Mouse (Mus musculus) heart, embryonic 10.5 days (tissue): Measurements from ENCODE around the gene Sorbs1. TPM values are rescaled to one million over a fixed set of nuclear protein-coding genes. Genes with fewer than 3 reads are reported as not detected.

Experiments
- DNase-seq: peaks from one replicate; pipeline ENCODE4 v3.0.0-alpha.2; 2017; ENCODE audit warnings: low spot score
- H3K27ac ChIP-seq: fragments of 300-500 bp; sonication (generic); 2 replicates; pipeline ENCODE4 v1.5.1; 2016; ENCODE audit warnings: mild to moderate bottlenecking
- H3K27me3 ChIP-seq: fragments of 300-500 bp; sonication (generic); 2 replicates; pipeline ENCODE4 v1.6.1; 2016; ENCODE audit warnings: mild to moderate bottlenecking; ENCODE audit not compliant: poor library complexity, insufficient read depth, severe bottlenecking
- H3K36me3 ChIP-seq: fragments of 300-500 bp; sonication (generic); 2 replicates; pipeline ENCODE4 v1.6.1; 2016; ENCODE audit warnings: mild to moderate bottlenecking, moderate library complexity
- H3K4me1 ChIP-seq: fragments of 300-500 bp; sonication (generic); 2 replicates; pipeline ENCODE4 v1.6.1; 2016; ENCODE audit warnings: mild to moderate bottlenecking
- H3K4me3 ChIP-seq: fragments of 300-500 bp; sonication (generic); 2 replicates; pipeline ENCODE4 v1.5.1; 2016; ENCODE audit warnings: mild to moderate bottlenecking, moderate library complexity
- H3K9me3 ChIP-seq: fragments of 300-500 bp; sonication (generic); 2 replicates; pipeline ENCODE4 v1.6.1; 2016; ENCODE audit warnings: mild to moderate bottlenecking, moderate library complexity
- WGBS: fragments of 180-500 bp; shearing (Covaris S2); methylation state at CpG from one replicate; pipeline ENCODE4 v1.1.7; 2016; 5-methylcytosine and 5-hydroxymethylcytosine counted together
- polyA plus RNA-seq: library from polyadenylated mRNA; unstranded; fragments of >200 nt; fragmentation: Nextera tagmentation; extraction: Ambion mirVana; gene quantifications from 2 replicates; pipeline ENCODE4 v1.2.1, GENCODE M21; 2016

Sorbs1 gene
- polyA plus RNA-seq, 1 experiment from 2014 or later, result 71.2 TPM

DNA sequence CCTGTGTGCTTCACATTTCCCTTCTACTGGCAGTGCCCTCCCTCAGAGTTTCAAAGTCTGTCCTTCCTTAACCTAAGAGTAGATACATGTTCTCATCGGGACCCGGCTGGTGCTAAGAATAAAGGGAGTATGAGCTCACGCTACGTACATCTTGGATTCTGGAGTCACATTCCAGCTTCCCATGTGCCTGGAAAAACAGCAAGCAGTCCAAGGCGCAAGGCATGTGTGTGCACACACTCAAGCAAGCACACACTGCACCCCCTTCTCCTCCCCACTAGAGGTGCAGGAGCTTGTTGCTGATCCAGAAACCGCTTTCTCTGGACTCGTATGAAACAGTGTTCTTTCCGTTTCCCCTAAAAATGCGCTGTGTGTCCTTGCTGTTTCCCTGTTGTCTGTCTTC lies 210.7 kb downstream of the Sorbs1 start:
- Histone ChIP-seq H3K27ac (peak overlapping the region; percentile 72; the same call in 1 of the 2 replicates), H3K4me1 (peaks cover 60% of the 10 kb centered on the region), H3K9me3 (no peaks in the 10 kb centered on the region), H3K4me3 (no peak overlapping the region), H3K36me3 (peaks cover 10% of the 10 kb centered on the region; the same call in 1 of the 2 replicates), H3K27me3 (no peaks in the 10 kb centered on the region)
- 50% methylated on average over 9 of the region's 9 CpGs for WGBS
- peak; percentile 78 for DNase-seq

GRCm38 (mm10) chr19:40302477-40302876 lies 211.1 kb downstream of the Sorbs1 start:
- Histone ChIP-seq H3K27me3 (no peaks in the 10 kb centered on the region), H3K9me3 (no peaks in the 10 kb centered on the region), H3K36me3 (peaks cover 9% of the 10 kb centered on the region; the same call in 1 of the 2 replicates), H3K4me1 (peaks cover 61% of the 10 kb centered on the region), H3K4me3 (no peak overlapping the region), H3K27ac (peak overlapping the region; percentile 72)
- 52% methylated on average over 5 of the region's 5 CpGs for WGBS
- no peak for DNase-seq

DNA sequence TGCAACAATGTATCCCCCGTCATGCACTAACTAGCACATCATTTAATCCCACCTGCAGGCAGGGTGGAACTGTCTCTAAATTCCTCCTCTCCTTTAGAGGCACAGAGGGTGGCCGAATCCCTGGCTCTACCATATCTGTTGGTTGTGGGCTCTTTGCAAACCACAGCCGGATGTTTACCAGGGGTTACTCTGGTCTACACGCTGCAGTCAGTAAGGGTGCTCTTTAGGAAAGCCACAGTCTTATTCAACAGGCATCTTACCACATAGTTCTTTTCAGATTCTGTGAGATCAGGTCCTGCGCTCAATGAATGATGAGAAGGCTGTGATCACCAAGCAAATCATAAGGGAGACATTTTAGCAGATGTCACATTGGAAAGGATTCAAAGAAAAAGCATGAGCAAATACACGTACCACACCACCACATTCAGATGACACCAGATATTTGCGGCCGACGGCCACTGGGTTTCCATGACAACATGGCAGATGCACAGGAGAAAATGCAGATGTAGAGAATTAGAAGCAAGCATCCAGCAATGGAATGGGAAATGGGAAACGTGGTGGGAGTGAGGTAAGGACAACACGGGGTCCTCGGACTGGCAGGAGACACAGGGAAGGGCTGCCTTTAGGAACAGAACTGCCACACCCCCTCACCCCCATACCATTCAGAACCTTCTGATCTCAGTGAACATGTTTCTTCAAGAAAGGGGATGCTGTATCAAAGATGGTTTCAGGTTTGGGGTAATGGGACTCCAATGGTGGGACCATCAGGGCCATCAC lies 213.4 kb downstream of the Sorbs1 start:
- H3K9me3 ChIP-seq, result no peaks in the 10 kb centered on the region
- no peak overlapping the region for H3K4me3 ChIP-seq
- H3K36me3 ChIP-seq, result peaks cover 9% of the 10 kb centered on the region; the same call in 1 of the 2 replicates
- H3K27me3 ChIP-seq, result no peaks in the 10 kb centered on the region
- peaks cover 73% of the 10 kb centered on the region for H3K4me1 ChIP-seq
- 83% methylated on average over 12 of the region's 12 CpGs for WGBS
- DNase-seq, result no peak
- no peak overlapping the region for H3K27ac ChIP-seq

GRCm38 (mm10) chr19:40299182-40299581 lies 214.4 kb downstream of the Sorbs1 start:
- Histone ChIP-seq H3K9me3 (no peaks in the 10 kb centered on the region), H3K4me1 (peaks cover 66% of the 10 kb centered on the region), H3K27ac (no peak overlapping the region; the same call in 1 of the 2 replicates), H3K27me3 (no peaks in the 10 kb centered on the region), H3K36me3 (peaks cover 13% of the 10 kb centered on the region; the same call in 1 of the 2 replicates), H3K4me3 (no peak overlapping the region)
- DNase-seq, result no peak
- 84% methylated on average over 6 of the region's 6 CpGs for WGBS

DNA sequence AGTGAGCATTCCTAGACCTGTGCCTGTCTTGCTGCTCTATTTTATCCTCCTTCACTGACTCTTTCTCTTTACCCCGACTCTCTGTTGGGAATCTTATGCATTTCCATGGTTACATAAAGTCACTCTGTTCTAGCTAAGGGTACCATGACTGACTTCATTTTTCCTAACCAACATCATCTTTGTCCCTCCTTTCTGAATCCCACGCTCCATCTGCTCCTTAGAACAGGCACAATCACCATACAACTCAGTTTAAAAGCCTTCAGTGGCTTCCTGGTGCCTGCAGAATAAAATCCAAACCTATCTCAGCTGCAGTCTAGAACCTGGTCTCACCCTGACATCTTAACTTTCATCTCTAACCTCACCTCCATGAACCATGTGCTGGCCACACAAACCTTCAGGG lies 215.0 kb downstream of the Sorbs1 start:
- peak overlapping the region; percentile 85 for H3K27ac ChIP-seq
- no peak for DNase-seq
- no peaks in the 10 kb centered on the region for H3K9me3 ChIP-seq
- peaks cover 19% of the 10 kb centered on the region for H3K36me3 ChIP-seq
- WGBS, result 88% methylated on average over 2 of the region's 2 CpGs
- H3K27me3 ChIP-seq, result no peaks in the 10 kb centered on the region
- no peak overlapping the region for H3K4me3 ChIP-seq
- H3K4me1 ChIP-seq, result peaks cover 68% of the 10 kb centered on the region

- Histone ChIP-seq H3K27ac (peak overlapping the region; percentile 85), H3K27me3 (no peaks in the 10 kb centered on the region), H3K9me3 (no peaks in the 10 kb centered on the region), H3K4me1 (peaks cover 60% of the 10 kb centered on the region), H3K4me3 (no peak overlapping the region), H3K36me3 (peaks cover 19% of the 10 kb centered on the region)
- 18% methylated on average over 4 of the region's 4 CpGs for WGBS
- no peak for DNase-seq
Measured at GRCm38 (mm10) chr19:40297798-40298144, 215.8 kb downstream of the Sorbs1 start.

GRCm38 (mm10) chr19:40297078-40297797 lies 216.3 kb downstream of the Sorbs1 start:
- H3K27me3 ChIP-seq, result no peaks in the 10 kb centered on the region
- DNase-seq, result peak; percentile 88
- H3K9me3 ChIP-seq, result no peaks in the 10 kb centered on the region
- no peak overlapping the region for H3K4me3 ChIP-seq
- peaks cover 55% of the 10 kb centered on the region for H3K4me1 ChIP-seq
- WGBS, result 42% methylated on average over 7 of the region's 7 CpGs
- H3K36me3 ChIP-seq, result peaks cover 19% of the 10 kb centered on the region
- peak overlapping the region; percentile 85 for H3K27ac ChIP-seq

GRCm38 (mm10) chr19:40294231-40294630 lies 219.3 kb downstream of the Sorbs1 start:
- H3K4me1 ChIP-seq, result peaks cover 46% of the 10 kb centered on the region
- no peak for DNase-seq
- WGBS, result 67% methylated on average over 1 of the region's 1 CpGs

GRCm38 (mm10) chr19:40293791-40294190 lies 219.8 kb downstream of the Sorbs1 start:
- Histone ChIP-seq H3K9me3 (no peaks in the 10 kb centered on the region), H3K36me3 (peaks cover 13% of the 10 kb centered on the region), H3K4me3 (no peak overlapping the region), H3K4me1 (peaks cover 43% of the 10 kb centered on the region), H3K27me3 (no peaks in the 10 kb centered on the region), H3K27ac (0 out of 2 replicates have a peak overlapping the region, but pooled peaks have one; percentile 49)
- DNase-seq, result no peak
- WGBS, result 91% methylated on average over 6 of the region's 6 CpGs

More at GRCm38 (mm10) chr19:40294231-40294630, 219.3 kb downstream of the Sorbs1 start:
- Histone ChIP-seq H3K4me3 (no peak overlapping the region), H3K9me3 (no peaks in the 10 kb centered on the region), H3K27ac (0 out of 2 replicates have a peak overlapping the region, but pooled peaks have one; percentile 49), H3K36me3 (peaks cover 14% of the 10 kb centered on the region), H3K27me3 (no peaks in the 10 kb centered on the region)

DNA sequence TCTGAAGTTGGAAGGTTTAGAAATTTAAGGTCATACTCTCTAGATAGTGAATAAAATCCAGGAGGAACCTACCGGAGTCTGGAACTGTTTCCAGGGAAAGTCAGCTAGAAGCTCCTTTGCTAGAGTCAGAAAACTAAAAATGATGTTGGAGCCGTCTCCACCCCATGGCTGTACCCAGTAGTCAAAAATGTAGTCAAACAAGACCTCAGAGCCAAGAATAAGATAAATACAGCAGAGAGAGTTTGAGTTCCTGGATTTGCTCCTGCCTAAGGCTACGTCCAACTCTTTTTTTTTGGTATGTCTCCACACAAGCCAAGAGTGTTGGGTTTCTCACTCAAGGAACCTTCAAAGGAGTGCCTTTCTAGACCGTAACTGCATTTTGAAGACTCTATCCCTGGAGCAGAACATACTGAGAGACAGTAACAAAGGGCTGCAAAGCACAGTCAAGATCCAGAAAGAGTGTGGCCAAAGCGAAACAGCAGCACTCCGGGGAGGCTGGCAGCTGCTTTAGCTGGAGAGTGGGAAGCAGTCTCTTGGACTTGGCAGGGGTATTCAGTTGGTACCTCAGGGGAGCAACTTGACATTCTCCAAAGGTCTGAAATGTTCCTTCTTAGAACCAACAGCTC lies 223.4 kb downstream of the Sorbs1 start:
- peaks cover 13% of the 10 kb centered on the region for H3K36me3 ChIP-seq
- H3K27ac ChIP-seq, result no peak overlapping the region
- WGBS, result 85% methylated on average over 6 of the region's 6 CpGs
- H3K27me3 ChIP-seq, result no peaks in the 10 kb centered on the region
- H3K9me3 ChIP-seq, result no peaks in the 10 kb centered on the region
- H3K4me1 ChIP-seq, result peaks cover 22% of the 10 kb centered on the region
- no peak for DNase-seq
- no peak overlapping the region for H3K4me3 ChIP-seq

DNA sequence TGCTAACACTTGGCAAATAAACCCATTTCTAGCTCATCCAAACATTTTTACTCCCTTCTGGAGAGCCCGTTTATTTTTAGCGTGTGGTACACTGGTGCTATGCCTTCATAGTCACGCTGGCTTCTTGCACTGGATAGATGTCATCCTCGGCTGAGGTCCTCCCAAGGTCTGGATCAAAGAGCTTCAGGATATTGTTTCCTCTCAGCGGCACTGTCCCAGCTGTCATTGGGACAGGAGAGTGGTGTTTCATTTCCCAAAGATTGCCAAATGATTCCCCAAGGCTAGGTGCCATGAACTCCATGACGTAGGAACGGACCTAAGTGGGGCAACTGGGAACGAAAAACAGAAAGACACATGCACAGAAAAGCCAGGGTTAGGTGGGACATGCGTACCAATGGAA lies 225.2 kb downstream of the Sorbs1 start:
- 82% methylated on average over 9 of the region's 9 CpGs for WGBS
- Histone ChIP-seq H3K36me3 (peaks cover 3% of the 10 kb centered on the region; the same call in 1 of the 2 replicates), H3K27ac (no peak overlapping the region), H3K27me3 (no peaks in the 10 kb centered on the region), H3K4me3 (no peak overlapping the region), H3K4me1 (peaks cover 15% of the 10 kb centered on the region), H3K9me3 (no peaks in the 10 kb centered on the region)
- DNase-seq, result no peak

- WGBS, result 91% methylated on average over 2 of the region's 2 CpGs
- H3K4me1 ChIP-seq, result peaks cover 15% of the 10 kb centered on the region
- no peak for DNase-seq
- H3K27me3 ChIP-seq, result no peaks in the 10 kb centered on the region
- no peak overlapping the region for H3K4me3 ChIP-seq
- H3K27ac ChIP-seq, result no peak overlapping the region
- no peaks in the 10 kb centered on the region for H3K9me3 ChIP-seq
- H3K36me3 ChIP-seq, result no peaks in the 10 kb centered on the region
Measured at GRCm38 (mm10) chr19:40284704-40285103, 228.9 kb downstream of the Sorbs1 start.

DNA sequence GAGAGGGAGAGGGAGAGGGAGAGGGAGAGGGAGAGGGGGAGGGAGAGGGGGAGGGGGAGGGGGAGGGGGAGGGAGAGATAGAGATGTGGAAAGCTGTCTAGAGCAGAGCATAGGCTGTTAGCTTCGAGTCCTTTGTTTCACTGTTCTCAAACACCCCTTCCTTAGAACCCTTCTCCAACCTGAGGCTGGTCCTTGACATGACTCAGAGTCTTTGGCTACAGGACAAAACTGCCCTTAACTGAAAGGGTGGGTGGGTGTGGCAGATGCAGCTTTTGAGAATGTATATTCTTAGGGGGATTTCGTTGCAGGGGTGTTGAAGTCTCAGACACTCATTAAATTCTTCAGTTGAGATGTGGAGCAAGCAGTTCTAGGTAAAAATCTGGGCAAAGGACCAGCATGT lies 230.2 kb downstream of the Sorbs1 start:
- DNase-seq, result no peak
- H3K4me3 ChIP-seq, result no peak overlapping the region
- H3K4me1 ChIP-seq, result peaks cover 16% of the 10 kb centered on the region
- no peaks in the 10 kb centered on the region for H3K36me3 ChIP-seq
- 66% methylated on average over 2 of the region's 2 CpGs for WGBS
- H3K27ac ChIP-seq, result no peak overlapping the region
- H3K27me3 ChIP-seq, result no peaks in the 10 kb centered on the region
- no peaks in the 10 kb centered on the region for H3K9me3 ChIP-seq
